Mouse (Mus musculus): Measurements from ENCODE around the gene Dgki. TPM values are rescaled to one million over a fixed set of nuclear protein-coding genes. Genes with fewer than 3 reads are reported as not detected.

Dgki gene
- total and polyA plus RNA-seq, 2 experiments from 2014 or later = 4.5 to 20.1 TPM

DNA sequence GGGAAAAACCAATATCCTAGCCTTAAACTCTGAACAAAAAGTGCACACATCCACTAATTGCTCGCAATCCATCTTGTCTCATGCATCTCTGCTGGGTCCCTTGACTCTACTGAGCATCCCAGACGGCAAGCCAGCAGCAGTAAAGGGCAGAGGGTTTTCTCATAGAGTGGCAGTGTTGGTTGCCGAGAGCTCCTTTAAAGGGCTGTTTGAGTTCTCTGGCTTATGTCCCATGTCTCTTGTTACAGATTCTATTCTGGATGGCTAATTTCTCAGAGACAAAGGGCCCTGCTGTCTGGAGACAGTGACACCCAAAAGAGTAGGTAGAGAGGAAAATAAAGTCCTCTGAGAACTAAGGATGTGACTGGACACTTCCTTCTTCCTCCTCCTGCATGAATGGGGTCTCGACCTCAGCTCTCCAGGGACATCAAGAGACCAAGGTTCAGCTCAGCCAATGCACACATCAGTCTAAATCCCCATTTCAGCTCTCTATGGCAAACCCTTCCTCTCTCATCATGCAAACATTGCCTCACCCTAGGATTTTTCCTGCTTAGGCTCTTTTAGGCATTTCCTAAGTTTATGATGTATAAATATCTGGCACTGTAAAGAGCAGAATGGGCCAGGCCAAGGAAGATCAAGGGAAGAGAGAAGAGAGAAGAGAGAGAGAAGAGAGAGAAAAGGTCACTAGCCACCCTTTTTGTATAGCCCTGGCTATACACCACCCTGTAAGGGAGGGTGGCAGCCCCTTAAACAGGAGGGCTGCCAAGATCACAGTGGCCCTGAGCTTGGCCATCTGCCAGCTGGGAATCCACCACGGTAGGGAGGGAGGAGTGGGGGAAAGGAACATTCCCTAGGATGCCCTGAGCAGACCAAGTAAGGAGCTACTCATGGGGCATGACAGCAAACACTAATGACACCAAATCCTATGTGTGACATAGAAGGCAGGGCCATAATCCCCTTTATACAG, 30.2 kb upstream of the Dgki start:
- H3K9ac ChIP-seq (replicated peaks; ENCODE audit: low read length) = no peak overlapping the region
- H3K36me3 ChIP-seq (ENCODE audit: insufficient read depth, low read length) = no peaks in the 10 kb centered on the region
- H3K4me1 ChIP-seq (ENCODE audit: insufficient read depth, low read length) = peaks cover 33% of the 10 kb centered on the region
- ATAC-seq (peak; percentile 82), DNase-seq (ENCODE audit: low spot score) (peak; percentile 79)
- peak overlapping the region; percentile 23; the same call in 1 of the 2 replicates for H3K27ac ChIP-seq
- 18% methylated on average over 5 of the region's 5 CpGs for WGBS
- no peak for TF ChIP-seq CTCF (IDR thresholded peaks at IDR 0.05; ENCODE audit: low read depth)
- H3K4me2 ChIP-seq (ENCODE audit: low read depth, low read length) = no peak overlapping the region
- H3K9me3 ChIP-seq (ENCODE audit: low read length) = no peaks in the 10 kb centered on the region
- no peak overlapping the region for H3K4me3 ChIP-seq (ENCODE audit: low read length)
- H3K27me3 ChIP-seq (ENCODE audit: insufficient read depth, low read length) = no peaks in the 10 kb centered on the region

DNA sequence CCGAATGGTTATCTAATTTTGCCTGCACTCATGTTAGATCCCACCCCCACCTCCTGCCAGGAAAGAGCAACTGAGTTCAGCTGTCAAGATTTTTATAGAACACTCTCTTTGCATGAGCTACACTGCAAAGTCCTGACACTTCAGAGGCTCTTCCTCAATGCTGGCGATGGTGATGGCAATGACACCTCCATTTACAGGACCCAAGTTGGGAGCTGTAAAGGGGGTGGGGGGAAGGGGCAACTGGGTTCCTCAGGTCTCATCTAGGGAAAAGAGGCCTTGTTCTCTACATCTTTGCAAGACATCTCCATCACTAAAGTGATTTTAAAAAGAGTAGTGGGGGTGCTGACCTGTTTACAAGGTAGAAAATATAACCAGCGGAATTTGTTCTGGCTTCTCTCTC, 29.4 kb upstream of the Dgki start:
- no peak overlapping the region for H3K27ac ChIP-seq
- H3K4me2 ChIP-seq (ENCODE audit: low read depth, low read length) = no peak overlapping the region
- no peak overlapping the region for H3K9ac ChIP-seq (replicated peaks; ENCODE audit: low read length)
- no peak overlapping the region for H3K4me3 ChIP-seq (ENCODE audit: low read length)
- H3K9me3 ChIP-seq (ENCODE audit: low read length) = no peaks in the 10 kb centered on the region
- peaks cover 33% of the 10 kb centered on the region for H3K4me1 ChIP-seq (ENCODE audit: insufficient read depth, low read length)
- ATAC-seq = no peak
- no peak for DNase-seq (ENCODE audit: low spot score)
- H3K27me3 ChIP-seq (ENCODE audit: insufficient read depth, low read length) = no peaks in the 10 kb centered on the region
- TF ChIP-seq CTCF (IDR thresholded peaks at IDR 0.05; ENCODE audit: low read depth) = no peak
- H3K36me3 ChIP-seq (ENCODE audit: insufficient read depth, low read length) = no peaks in the 10 kb centered on the region
- WGBS = 56% methylated on average over 3 of the region's 3 CpGs

DNA sequence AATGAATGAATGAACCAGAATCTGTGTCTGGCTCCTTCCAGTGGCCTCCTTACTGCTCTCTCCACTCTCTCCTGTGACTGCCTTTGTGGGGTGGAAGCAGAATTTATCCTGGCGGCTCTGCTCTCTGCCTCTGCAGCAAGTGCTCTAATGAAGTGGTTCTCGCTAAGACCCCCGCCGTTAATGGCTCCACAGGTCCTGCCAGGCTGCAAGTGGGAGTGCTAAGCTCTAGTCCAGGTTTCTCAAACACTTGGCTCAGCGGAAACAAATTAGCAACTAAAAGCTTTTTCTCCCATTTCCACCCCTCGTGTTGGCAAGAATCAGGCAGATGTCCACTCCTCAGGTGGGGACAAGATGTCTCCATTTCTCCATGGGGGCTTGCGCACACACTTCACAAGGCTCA, 28.7 kb upstream of the Dgki start:
- 23% methylated on average over 7 of the region's 7 CpGs for WGBS
- ATAC-seq = no peak

DNA sequence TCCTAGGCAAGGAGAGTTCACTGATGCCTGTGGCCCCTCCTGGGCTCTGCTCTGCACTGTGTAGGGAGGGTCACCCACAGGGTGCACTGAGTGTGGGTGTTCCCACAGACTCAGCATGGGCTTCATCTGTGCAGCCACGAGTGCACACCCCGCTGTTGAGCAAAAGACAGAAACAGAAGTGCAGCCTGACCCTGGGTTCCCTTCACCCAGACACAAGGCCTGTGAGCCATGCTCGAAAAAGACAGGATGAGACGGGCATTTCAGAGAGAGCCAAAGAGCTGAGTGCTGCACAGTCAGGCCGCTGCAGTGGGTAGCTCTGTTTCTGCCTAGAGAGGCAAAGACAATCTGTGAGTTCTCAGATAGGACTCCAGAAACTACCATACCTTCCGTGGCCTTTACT, 27.5 kb upstream of the Dgki start:
- no peak for ATAC-seq

More for the DNA sequence above, 28.7 kb upstream of the Dgki start:
- H3K27me3 ChIP-seq (ENCODE audit: insufficient read depth, low read length) = no peaks in the 10 kb centered on the region
- H3K4me2 ChIP-seq (ENCODE audit: low read depth, low read length) = no peak overlapping the region
- no peak overlapping the region for H3K9ac ChIP-seq (replicated peaks; ENCODE audit: low read length)
- peak; percentile 60 for DNase-seq (ENCODE audit: low spot score)
- H3K36me3 ChIP-seq (ENCODE audit: insufficient read depth, low read length) = no peaks in the 10 kb centered on the region
- no peak overlapping the region; the same call in 1 of the 2 replicates for H3K27ac ChIP-seq
- H3K4me1 ChIP-seq (ENCODE audit: insufficient read depth, low read length) = peaks cover 33% of the 10 kb centered on the region
- H3K4me3 ChIP-seq (ENCODE audit: low read length) = no peak overlapping the region
- no peaks in the 10 kb centered on the region for H3K9me3 ChIP-seq (ENCODE audit: low read length)
- TF ChIP-seq CTCF (IDR thresholded peaks at IDR 0.05; ENCODE audit: low read depth) = no peak

DNA sequence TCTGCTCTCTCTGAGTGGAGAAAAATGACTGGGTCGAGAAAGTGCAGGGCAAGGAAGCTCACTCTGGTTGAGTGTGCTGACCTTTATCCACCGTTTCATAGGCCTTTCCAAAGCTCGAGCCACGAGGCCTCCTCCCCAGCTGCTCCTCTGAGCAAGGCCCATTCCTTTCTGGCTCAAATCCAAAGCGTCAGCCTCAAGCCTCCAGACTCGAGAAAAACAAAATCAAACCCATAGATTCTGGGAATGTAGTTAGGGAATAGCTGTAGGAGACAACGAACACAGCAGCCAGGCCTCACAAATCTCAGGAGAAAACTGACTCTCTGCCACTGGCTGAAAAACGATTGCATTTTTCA, 26.6 kb upstream of the Dgki start:
- no peak overlapping the region for H3K27ac ChIP-seq
- no peak overlapping the region for H3K9ac ChIP-seq (replicated peaks; ENCODE audit: low read length)
- H3K27me3 ChIP-seq (ENCODE audit: insufficient read depth, low read length) = no peaks in the 10 kb centered on the region
- H3K4me1 ChIP-seq (ENCODE audit: insufficient read depth, low read length) = peaks cover 33% of the 10 kb centered on the region
- no peak overlapping the region for H3K4me2 ChIP-seq (ENCODE audit: low read depth, low read length)
- no peaks in the 10 kb centered on the region for H3K9me3 ChIP-seq (ENCODE audit: low read length)
- no peaks in the 10 kb centered on the region for H3K36me3 ChIP-seq (ENCODE audit: insufficient read depth, low read length)
- DNase-seq (ENCODE audit: low spot score) (peak; percentile 80), ATAC-seq (no peak)
- no peak for TF ChIP-seq CTCF (IDR thresholded peaks at IDR 0.05; ENCODE audit: low read depth)
- no peak overlapping the region for H3K4me3 ChIP-seq (ENCODE audit: low read length)
- 16% methylated on average over 8 of the region's 8 CpGs for WGBS

More for the DNA sequence above, 27.5 kb upstream of the Dgki start:
- Histone ChIP-seq H3K4me1 (ENCODE audit: insufficient read depth, low read length) (peaks cover 33% of the 10 kb centered on the region), H3K27ac (no peak overlapping the region), H3K36me3 (ENCODE audit: insufficient read depth, low read length) (no peaks in the 10 kb centered on the region), H3K4me2 (ENCODE audit: low read depth, low read length) (no peak overlapping the region), H3K9ac (replicated peaks; ENCODE audit: low read length) (0 out of 2 replicates have a peak overlapping the region, but pooled peaks have one; percentile 5), H3K4me3 (ENCODE audit: low read length) (no peak overlapping the region), H3K9me3 (ENCODE audit: low read length) (no peaks in the 10 kb centered on the region), H3K27me3 (ENCODE audit: insufficient read depth, low read length) (no peaks in the 10 kb centered on the region)
- DNase-seq (ENCODE audit: low spot score) = no peak
- WGBS = 44% methylated on average over 6 of the region's 6 CpGs
- TF ChIP-seq CTCF (IDR thresholded peaks at IDR 0.05; ENCODE audit: low read depth) = no peak

DNA sequence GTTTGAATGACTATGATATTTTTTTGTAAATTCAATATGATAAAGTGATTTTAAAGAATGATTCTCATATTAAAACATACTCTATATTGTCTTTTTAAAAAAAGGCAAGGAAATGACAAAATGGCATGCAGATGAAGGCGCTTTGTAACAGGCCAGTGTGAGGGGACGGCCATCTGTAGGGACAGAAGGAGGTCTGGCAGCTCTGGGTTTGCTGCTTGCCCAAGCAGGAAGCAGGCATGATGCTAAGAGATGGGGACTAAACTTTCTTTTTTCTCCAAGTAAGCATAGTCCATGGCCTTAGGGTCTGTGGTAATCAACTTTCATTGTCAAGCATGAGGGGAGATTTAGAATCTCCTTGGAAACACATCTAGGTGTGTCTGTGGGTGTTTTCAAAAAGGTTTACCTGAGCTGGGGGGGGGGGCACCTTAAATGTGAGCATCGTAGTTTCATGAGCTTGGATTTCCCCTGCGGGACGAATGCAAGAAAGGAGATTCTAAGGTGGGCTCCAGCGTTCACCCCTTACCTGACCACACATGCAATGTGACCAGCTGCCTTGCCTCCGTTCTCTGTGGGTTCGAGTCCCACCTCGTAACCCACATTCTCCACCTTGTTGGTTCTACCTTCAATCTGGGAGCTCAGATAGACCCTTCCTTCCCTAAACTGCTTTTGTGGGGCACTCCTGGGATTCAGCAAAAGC, 26.1 kb upstream of the Dgki start:
- Histone ChIP-seq H3K4me1 (ENCODE audit: insufficient read depth, low read length) (peaks cover 33% of the 10 kb centered on the region), H3K4me3 (ENCODE audit: low read length) (no peak overlapping the region), H3K9ac (replicated peaks; ENCODE audit: low read length) (no peak overlapping the region), H3K4me2 (ENCODE audit: low read depth, low read length) (no peak overlapping the region), H3K27me3 (ENCODE audit: insufficient read depth, low read length) (no peaks in the 10 kb centered on the region), H3K9me3 (ENCODE audit: low read length) (no peaks in the 10 kb centered on the region), H3K36me3 (ENCODE audit: insufficient read depth, low read length) (no peaks in the 10 kb centered on the region), H3K27ac (no peak overlapping the region)
- DNase-seq (ENCODE audit: low spot score) (no peak), ATAC-seq (no peak)
- WGBS = 91% methylated on average over 9 of the region's 9 CpGs
- no peak for TF ChIP-seq CTCF (IDR thresholded peaks at IDR 0.05; ENCODE audit: low read depth)

Measured in hindbrain, postnatal 0 days (tissue).